Mouse (Mus musculus) 416B (cell line): ENCODE measurements at regions not wholly inside any gene's neighbourhood (a gene's known extent, or its start where the extent isn't known, plus 50 kb on each side); places are given as distances from the start of the nearest gene placed in this dataset.

Experiments
- DNase-seq: peaks from one replicate; pipeline ENCODE4 v3.0.0; 2011; ENCODE audit warnings: low read depth

GRCm38 (mm10) chr3:38129167-38129500 lies 355.5 kb downstream of the Ankrd50 start:
- DNase-seq, result no peak

- peak; percentile 22 for DNase-seq
Observed at GRCm38 (mm10) chr3:38128486-38129166, 356.0 kb downstream of the Ankrd50 start.

- peak; percentile 29 for DNase-seq
Observed at GRCm38 (mm10) chr3:38116071-38116787, 368.4 kb downstream of the Ankrd50 start.

GRCm38 (mm10) chr3:38112568-38112967 lies 372.1 kb downstream of the Ankrd50 start:
- DNase-seq, result no peak

- no peak for DNase-seq
Observed at GRCm38 (mm10) chr3:38105022-38105857, 379.4 kb downstream of the Ankrd50 start.

- no peak for DNase-seq
Observed at GRCm38 (mm10) chr3:38104418-38104817, 380.1 kb upstream of the Gm5148 start.

- DNase-seq, result no peak
Observed at GRCm38 (mm10) chr3:38102985-38103384, 378.7 kb upstream of the Gm5148 start.

- no peak for DNase-seq
Observed at GRCm38 (mm10) chr3:38102181-38102580, 377.9 kb upstream of the Gm5148 start.

- DNase-seq, result peak; percentile 96
Observed at GRCm38 (mm10) chr3:38094370-38094979, 370.2 kb upstream of the Gm5148 start.

- no peak for DNase-seq
Observed at GRCm38 (mm10) chr3:38084548-38084947, 360.3 kb upstream of the Gm5148 start.

- no peak for DNase-seq
Observed at GRCm38 (mm10) chr3:38082386-38082785, 358.1 kb upstream of the Gm5148 start.

GRCm38 (mm10) chr3:38076835-38077234 lies 352.5 kb upstream of the Gm5148 start:
- peak; percentile 61 for DNase-seq

GRCm38 (mm10) chr3:38073946-38074345 lies 349.7 kb upstream of the Gm5148 start:
- no peak for DNase-seq

GRCm38 (mm10) chr3:38055627-38056026 lies 331.3 kb upstream of the Gm5148 start:
- DNase-seq, result no peak

GRCm38 (mm10) chr3:38052941-38053340 lies 328.7 kb upstream of the Gm5148 start:
- no peak for DNase-seq

- no peak for DNase-seq
Observed at GRCm38 (mm10) chr3:38051748-38052147, 327.5 kb upstream of the Gm5148 start.

- DNase-seq, result no peak
Observed at GRCm38 (mm10) chr3:38050856-38051255, 326.6 kb upstream of the Gm5148 start.

- DNase-seq, result no peak
Observed at GRCm38 (mm10) chr3:38050366-38050765, 326.1 kb upstream of the Gm5148 start.

GRCm38 (mm10) chr3:38049290-38049689 lies 325.0 kb upstream of the Gm5148 start:
- DNase-seq, result no peak

GRCm38 (mm10) chr3:38047445-38047844 lies 323.2 kb upstream of the Gm5148 start:
- no peak for DNase-seq

- DNase-seq, result no peak
Observed at GRCm38 (mm10) chr3:38046611-38047010, 322.3 kb upstream of the Gm5148 start.

- no peak for DNase-seq
Observed at GRCm38 (mm10) chr3:38045989-38046388, 321.7 kb upstream of the Gm5148 start.
